Mouse (Mus musculus): ENCODE data around the gene Atp9a.

GRCm38 (mm10) chr2:168734023-168734422 lies 8.2 kb downstream of the Atp9a start:
- no peak for TF ChIP-seq CTCF (IDR thresholded peaks at IDR 0.05)
- TF ChIP-seq EP300 (IDR thresholded peaks at IDR 0.05) = no peak
